ENCODE assay signal across 11 mouse cellular contexts in the genomic region with DNA sequence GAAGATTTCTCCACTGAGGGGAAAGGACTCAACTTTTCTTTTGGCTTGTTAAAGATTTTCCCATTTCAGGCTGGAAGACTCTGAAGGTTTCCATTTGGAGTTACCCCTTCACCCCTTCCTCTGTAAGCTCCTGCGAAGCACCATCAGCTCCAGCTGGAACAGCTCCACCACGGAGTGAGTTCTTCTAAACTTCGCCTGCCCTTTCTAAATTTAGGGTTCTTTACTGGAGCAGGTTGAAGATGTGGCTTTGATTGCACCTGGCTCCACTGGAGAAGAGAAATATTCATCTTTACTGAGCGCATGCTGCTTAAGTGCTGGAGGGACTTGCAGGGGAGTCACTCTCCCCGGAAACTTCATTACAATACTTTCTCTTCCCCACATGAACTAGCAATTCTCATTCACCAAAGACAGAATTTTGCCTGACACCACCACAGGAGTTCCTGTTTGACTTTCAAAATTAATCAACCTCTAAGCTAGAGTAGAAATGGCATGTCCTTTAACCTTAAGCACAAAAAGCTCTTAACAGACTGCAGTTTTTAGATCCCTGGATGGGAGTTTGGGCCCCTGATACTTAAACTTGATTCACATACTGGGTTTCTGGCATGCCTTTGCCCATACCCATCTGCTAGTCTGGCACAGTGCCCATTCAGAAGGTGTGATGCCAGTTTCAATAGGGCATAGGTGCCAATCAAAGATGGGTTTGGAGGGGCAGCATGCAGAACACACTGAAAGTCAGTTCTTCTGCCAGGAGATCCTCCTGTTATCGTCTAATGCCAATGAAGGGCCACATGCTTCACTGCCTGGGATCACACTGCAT. TPM values are rescaled to one million over a fixed set of nuclear protein-coding genes. Genes with fewer than 3 reads are reported as not detected.
DNase-seq lines count a peak whose midpoint lies in the region; ATAC-seq lines count a peak whose summit lies in the region.
"Had no signal": no experiment of that assay in that cellular context is flagged by ENCODE, and none has a peak within 500 bp of the region (broad histone marks: within the 10 kb centered on the region; RNA-seq: fewer than 3 reads in every experiment).

No protein-coding gene starts in this region.

- H3K36me3 ChIP-seq in midbrain, embryonic 14.5 days (ENCODE audit: control insufficient read depth, insufficient read depth, low read length) = no peaks in the 10 kb centered on the region
- H3K36me3 ChIP-seq in midbrain, embryonic 11.5 days (ENCODE audit: control insufficient read depth, insufficient read depth, low read length) = no peaks in the 10 kb centered on the region

- H3K4me1 ChIP-seq in midbrain, embryonic 14.5 days (ENCODE audit: control insufficient read depth, insufficient read depth, low read length) = no peaks in the 10 kb centered on the region
- H3K4me1 ChIP-seq in midbrain, embryonic 11.5 days (ENCODE audit: control insufficient read depth, insufficient read depth, low read length) = peaks cover 5% of the 10 kb centered on the region; the same call in 1 of the 2 replicates

- no peak overlapping the region for H3K27ac ChIP-seq in midbrain, embryonic 14.5 days (replicated peaks; ENCODE audit: low read depth, low read length)
- no peak overlapping the region for H3K27ac ChIP-seq in midbrain, embryonic 11.5 days (ENCODE audit: low read depth, low read length)

- peak; percentile 3 for DNase-seq in cerebellum, adult 11 months
- DNase-seq in midbrain, embryonic 14.5 days = peak; percentile 23
- DNase-seq in midbrain, embryonic 11.5 days (ENCODE audit: low spot score, missing footprints) = no peak
- peak; percentile 44 for DNase-seq in induced T-regulatory cell, adult 2 months (ENCODE audit: low read depth)
- DNase-seq in adrenal gland, postnatal 25 days = no peak
- no peak for DNase-seq in neural tube, embryonic 10.5 days (ENCODE audit: extremely low spot score, low spot score)

- H3K4me3 ChIP-seq in midbrain, embryonic 14.5 days (replicated peaks; ENCODE audit: low read depth, low read length) = no peak overlapping the region
- no peak overlapping the region for H3K4me3 ChIP-seq in midbrain, embryonic 11.5 days (ENCODE audit: low read depth, low read length)
- H3K4me3 ChIP-seq: erythroblast, embryonic 14.5 days had no signal

- ATAC-seq in cerebellum, adult (ENCODE audit: insufficient number of reproducible peaks, low FRiP score, low TSS enrichment) = no peak
- ATAC-seq in midbrain, embryonic 14.5 days (ENCODE audit: low FRiP score, low TSS enrichment) = 0 out of 2 replicates have a peak, but pooled peaks have one; percentile 34
- ATAC-seq in midbrain, embryonic 11.5 days (ENCODE audit: low FRiP score) = no peak
- ATAC-seq in neutrophil, adult 5-6 weeks (ENCODE audit: extremely low read depth, insufficient number of reproducible peaks, low FRiP score, poor library complexity, severe bottlenecking) = peak; percentile 58
- ATAC-seq: intestine, postnatal 0 days had no signal

- no peaks in the 10 kb centered on the region for H3K9me3 ChIP-seq in midbrain, embryonic 14.5 days (ENCODE audit: control insufficient read depth, low read length)
- no peaks in the 10 kb centered on the region for H3K9me3 ChIP-seq in midbrain, embryonic 11.5 days (ENCODE audit: control insufficient read depth, low read length)

- H3K27me3 ChIP-seq in midbrain, embryonic 14.5 days (ENCODE audit: control insufficient read depth, insufficient read depth, low read length) = no peaks in the 10 kb centered on the region
- no peaks in the 10 kb centered on the region for H3K27me3 ChIP-seq in midbrain, embryonic 11.5 days (ENCODE audit: control insufficient read depth, insufficient read depth, low read length)

- WGBS in midbrain, embryonic 14.5 days = 80% methylated on average over 6 of the region's 6 CpGs
- WGBS in midbrain, embryonic 11.5 days = 82% methylated on average over 6 of the region's 6 CpGs

- H3K4me2 ChIP-seq in midbrain, embryonic 14.5 days (ENCODE audit: low read length) = no peak overlapping the region
- H3K4me2 ChIP-seq in midbrain, embryonic 11.5 days = no peak overlapping the region

- H3K9ac ChIP-seq in midbrain, embryonic 14.5 days (replicated peaks; ENCODE audit: low read length) = no peak overlapping the region
- H3K9ac ChIP-seq in midbrain, embryonic 11.5 days (ENCODE audit: low read length) = no peak overlapping the region

RNA-seq across cellular contexts. Expression of a gene that starts 6.5 kb away (rescaled TPM):
- not detected in 2 replicates for polyA plus RNA-seq in midbrain, embryonic 14.5 days (2014; fragmentation: Nextera tagmentation; extraction: Ambion mirVana)
- polyA plus RNA-seq in midbrain, embryonic 11.5 days (2014; fragmentation: Nextera tagmentation; extraction: Ambion mirVana) = not detected in 2 replicates
- not detected in 2 replicates for total RNA-seq in neutrophil, adult 5-6 weeks (2017)
- total RNA-seq in adrenal gland, postnatal 25 days (2021) = not detected in 2 replicates
- polyA plus RNA-seq: erythroblast, embryonic 14.5 days; small intestine, adult 2 months had no signal

RNA-seq across cellular contexts. Expression of a gene that starts 7.2 kb away (rescaled TPM):
- 1.6 and 5.2 TPM in 2 replicates for polyA plus RNA-seq in midbrain, embryonic 14.5 days (2014; fragmentation: Nextera tagmentation; extraction: Ambion mirVana)
- 32.7 and 40.2 TPM in 2 replicates for polyA plus RNA-seq in midbrain, embryonic 11.5 days (2014; fragmentation: Nextera tagmentation; extraction: Ambion mirVana)
- total RNA-seq in neutrophil, adult 5-6 weeks (2017) = 31.2 and 36.9 TPM in 2 replicates
- 9.7 and 14.9 TPM in 2 replicates for total RNA-seq in adrenal gland, postnatal 25 days (2021)

Comparison
In these comparisons a context has a peak if more than half of its experiments do, and no peak if none do; other contexts are left out.
1. DNase-seq: peak in cerebellum, adult 11 months (single experiment), midbrain, embryonic 14.5 days (single experiment) and induced T-regulatory cell, adult 2 months (single experiment); none in midbrain, embryonic 11.5 days (single experiment), adrenal gland, postnatal 25 days (single experiment) and neural tube, embryonic 10.5 days (single experiment).
2. ATAC-seq: peak in midbrain, embryonic 14.5 days (single experiment) and neutrophil, adult 5-6 weeks (single experiment); none in cerebellum, adult (single experiment) and midbrain, embryonic 11.5 days (single experiment).